Mouse (Mus musculus) MEL (cell line): ENCODE measurements around the gene Pfkm. TPM values are rescaled to one million over a fixed set of nuclear protein-coding genes. Genes with fewer than 3 reads are reported as not detected.
A peak's percentile ranks its signal among the peaks of the same experiment; 100 is the strongest.

ENCODE experiments used
- DNase-seq: peaks from one replicate; pipeline ENCODE4 v3.0.0; 2011; ENCODE audit warnings: low read depth, low spot score
- H3K27ac ChIP-seq: 2 replicates; pipeline ENCODE4 v1.5.1; 2012; ENCODE audit warnings: low read depth, mild to moderate bottlenecking, control low read depth, low read length, moderate library complexity; ENCODE audit not compliant: control insufficient read depth
- H3K27me3 ChIP-seq, 2 experiments: fragments of 150-350 bp in 1 of 2; sonication (generic) in 1 of 2; 2 replicates each; pipeline ENCODE4 v1.6.1; 2012; ENCODE audit warnings: low read length in 2 of 2, mild to moderate bottlenecking in 2 of 2, improper control_type of control experiment in 1 of 2, moderate library complexity in 1 of 2; ENCODE audit not compliant: insufficient read depth in 2 of 2, control insufficient read depth in 1 of 2
- H3K36me3 ChIP-seq, 2 experiments: 2 replicates each; pipeline ENCODE4 v1.6.1; 2012 to 2014; ENCODE audit warnings: low read length in 2 of 2, improper control_type of control experiment in 1 of 2, inconsistent platforms in 1 of 2, mild to moderate bottlenecking in 1 of 2; ENCODE audit not compliant: insufficient read depth in 2 of 2, control insufficient read depth in 1 of 2
- H3K4me1 ChIP-seq, 2 experiments: fragments of 150-350 bp in 1 of 2; sonication (generic) in 1 of 2; 2 replicates each; pipeline ENCODE4 v1.6.1; 2012; ENCODE audit warnings: low read length in 2 of 2, improper control_type of control experiment in 1 of 2, mild to moderate bottlenecking in 1 of 2; ENCODE audit not compliant: insufficient read depth in 2 of 2, control insufficient read depth in 1 of 2
- H3K4me3 ChIP-seq, 2 experiments: fragments of 150-350 bp in 1 of 2; sonication (generic) in 1 of 2; 2 replicates each; pipeline ENCODE4 v1.5.1; 2012; ENCODE audit warnings: low read depth in 2 of 2, low read length in 2 of 2, mild to moderate bottlenecking in 2 of 2, moderate library complexity in 2 of 2, control low read depth in 1 of 2, improper control_type of control experiment in 1 of 2; ENCODE audit not compliant: control insufficient read depth in 1 of 2, insufficient read depth in 1 of 2
- H3K79me2 ChIP-seq: 2 replicates; pipeline ENCODE4 v1.6.1; 2012; ENCODE audit warnings: mild to moderate bottlenecking, low read length, moderate library complexity; ENCODE audit not compliant: control insufficient read depth, poor library complexity, insufficient read depth
- H3K9ac ChIP-seq: 2 replicates; pipeline ENCODE4 v1.6.1; 2012; ENCODE audit warnings: low read depth, mild to moderate bottlenecking, control low read depth, low read length, moderate library complexity; ENCODE audit not compliant: control insufficient read depth, poor library complexity, severe bottlenecking
- H3K9me3 ChIP-seq: fragments of 150-350 bp; sonication (generic); replicated peaks from 2 replicates; pipeline ENCODE4 v1.6.1; 2012; ENCODE audit warnings: mild to moderate bottlenecking, low read length, improper control_type of control experiment, moderate library complexity; ENCODE audit not compliant: insufficient read depth
- BHLHE40 ChIP-seq: IDR thresholded peaks from 2 replicates; pipeline ENCODE4 v1.6.1; 2012; ENCODE audit warnings: low read depth, mild to moderate bottlenecking, inconsistent platforms, low read length, improper control_type of control experiment, borderline replicate concordance
- CHD2 ChIP-seq: IDR thresholded peaks from 2 replicates; pipeline ENCODE4 v1.6.1; 2011; ENCODE audit warnings: low read length, improper control_type of control experiment
- GABPA ChIP-seq: IDR thresholded peaks from 2 replicates; pipeline ENCODE4 v1.6.1; 2012; ENCODE audit warnings: low read depth, mild to moderate bottlenecking, inconsistent platforms, low read length, improper control_type of control experiment, moderate library complexity
- GATA1 ChIP-seq: IDR thresholded peaks from 2 replicates; pipeline ENCODE4 v1.6.1; 2011; ENCODE audit warnings: low read depth, low read length, improper control_type of control experiment
- KAT2A ChIP-seq: conservative IDR thresholded peaks from 2 replicates; pipeline ENCODE4 v1.6.1; 2012; ENCODE audit warnings: low read depth, low read length, improper control_type of control experiment, inconsistent platforms
- MXI1 ChIP-seq: IDR thresholded peaks from 2 replicates; pipeline ENCODE4 v1.6.1; 2011; ENCODE audit warnings: mild to moderate bottlenecking, low read depth, low read length, improper control_type of control experiment
- MYB ChIP-seq: IDR thresholded peaks from 2 replicates; pipeline ENCODE4 v1.6.1; 2011; ENCODE audit warnings: mild to moderate bottlenecking, low read depth, low read length, improper control_type of control experiment
- NRF1 ChIP-seq: IDR thresholded peaks from 2 replicates; pipeline ENCODE4 v1.6.1; 2014; ENCODE audit warnings: low read depth, mild to moderate bottlenecking, inconsistent platforms, low read length, improper control_type of control experiment, moderate library complexity; ENCODE audit not compliant: poor library complexity, insufficient read depth, severe bottlenecking
- POLR2A ChIP-seq, 2 experiments: IDR thresholded peaks; 2 replicates each; pipeline ENCODE4 v1.6.1; 2011 to 2012; ENCODE audit warnings: low read length in 2 of 2, mild to moderate bottlenecking in 2 of 2, control low read depth in 1 of 2, improper control_type of control experiment in 1 of 2, low read depth in 1 of 2, moderate library complexity in 1 of 2; ENCODE audit not compliant: control insufficient read depth in 1 of 2, insufficient read depth in 1 of 2, poor library complexity in 1 of 2
- POLR2AphosphoS2 ChIP-seq: IDR thresholded peaks from 2 replicates; pipeline ENCODE4 v1.6.1; 2011; ENCODE audit warnings: low read length, improper control_type of control experiment
- SIN3A ChIP-seq: IDR thresholded peaks from 2 replicates; pipeline ENCODE4 v1.6.1; 2012; ENCODE audit warnings: low read length, improper control_type of control experiment, inconsistent platforms
- TBP ChIP-seq: IDR thresholded peaks from 2 replicates; pipeline ENCODE4 v1.8.0; 2011; ENCODE audit warnings: low read depth, low read length, improper control_type of control experiment
- TCF12 ChIP-seq: IDR thresholded peaks from 2 replicates; pipeline ENCODE4 v1.6.1; 2014; ENCODE audit warnings: low read depth, mild to moderate bottlenecking, inconsistent platforms, low read length, improper control_type of control experiment, moderate library complexity
- UBTF ChIP-seq: IDR thresholded peaks from 2 replicates; pipeline ENCODE4 v1.6.1; 2012; ENCODE audit warnings: low read depth, mild to moderate bottlenecking, inconsistent platforms, low read length, improper control_type of control experiment, moderate library complexity, borderline replicate concordance; ENCODE audit not compliant: insufficient read depth
- USF1 ChIP-seq: IDR thresholded peaks from 2 replicates; pipeline ENCODE4 v1.6.1; 2014; ENCODE audit warnings: low read depth, mild to moderate bottlenecking, inconsistent platforms, low read length, improper control_type of control experiment, moderate library complexity
- ZC3H11A ChIP-seq: IDR thresholded peaks from 2 replicates; pipeline ENCODE4 v1.6.1; 2012; ENCODE audit warnings: low read depth, mild to moderate bottlenecking, inconsistent platforms, low read length, improper control_type of control experiment
- ZKSCAN1 ChIP-seq: IDR thresholded peaks from 2 replicates; pipeline ENCODE4 v1.6.1; 2012; ENCODE audit warnings: low read depth, mild to moderate bottlenecking, inconsistent platforms, low read length, improper control_type of control experiment, moderate library complexity
- ZMIZ1 ChIP-seq: IDR thresholded peaks from 2 replicates; pipeline ENCODE4 v1.6.1; 2012; ENCODE audit warnings: low read depth, mild to moderate bottlenecking, inconsistent platforms, low read length, improper control_type of control experiment, moderate library complexity
- polyA plus RNA-seq, 2 experiments: library from polyadenylated mRNA; stranded (reverse) in 1 of 2; unstranded in 1 of 2; fragments of >175 nt in 1 of 2; fragments of >200 nt in 1 of 2; gene quantifications; 2 replicates each; pipeline versions ENCODE4 v1.2.1 to v1.2.4; 2012; ENCODE audit warnings: low replicate concordance in 2 of 2, low read depth in 1 of 2; ENCODE audit not compliant: insufficient read length in 2 of 2, insufficient read depth in 1 of 2, missing spikeins in 1 of 2
- total RNA-seq: library from RNA; depleted of rRNA; stranded (reverse); fragments of 300-350 nt; gene quantifications from 2 replicates; pipeline ENCODE4 v1.2.3, GENCODE M21; 2012

Gene Pfkm
- total and polyA plus RNA-seq, 3 experiments, result 125 to 150 TPM; not detected in 1

- TF ChIP-seq TBP (peak; percentile 84; the same call in 1 of the 2 replicates), MXI1 (peak; percentile 92), POLR2A (IDR thresholded peaks at IDR 0.05; ENCODE audit: control insufficient read depth in 1 of 2, insufficient read depth in 1 of 2, low read depth in 1 of 2, low read length in 2 of 2, poor library complexity in 1 of 2) (peak; percentile 57 to 76), POLR2AphosphoS2 (peak; percentile 60; the same call in 1 of the 2 replicates), TCF12 (peak; percentile 46), ZMIZ1 (peak; percentile 36; the same call in 1 of the 2 replicates), GABPA (peak; percentile 34; the same call in 1 of the 2 replicates), UBTF (no peak), CHD2 (peak; percentile 80), GATA1 (no peak)
These were observed 16.1 kb downstream of the Pfkm start (continued) for GRCm38 (mm10) chr15:98108297-98109152.

GRCm38 (mm10) chr15:98111791-98112190 is 19.4 kb downstream of the Pfkm start:
- peak; percentile 87 for DNase-seq
- H3K4me3 ChIP-seq, result no peak overlapping the region
- H3K79me2 ChIP-seq, result peaks cover 9% of the 10 kb centered on the region
- TF ChIP-seq MYB (no peak), USF1 (peak; percentile 41; the same call in 1 of the 2 replicates)
- H3K27me3 ChIP-seq, result no peaks in the 10 kb centered on the region
- peaks cover 53 to 56% of the 10 kb centered on the region in 2 experiments for H3K4me1 ChIP-seq
- no peak overlapping the region for H3K27ac ChIP-seq
- peaks cover 8 to 47% of the 10 kb centered on the region in 2 experiments for H3K36me3 ChIP-seq
- H3K9ac ChIP-seq, result no peak overlapping the region
- no peaks in the 10 kb centered on the region for H3K9me3 ChIP-seq

- Histone ChIP-seq H3K9ac (no peak overlapping the region), H3K4me1 (peaks cover 37 to 42% of the 10 kb centered on the region in 2 experiments)
These were observed 21.9 kb downstream of the Pfkm start for GRCm38 (mm10) chr15:98114098-98114851.

More at GRCm38 (mm10) chr15:98114098-98114851, 21.9 kb downstream of the Pfkm start:
- no peaks in the 10 kb centered on the region for H3K9me3 ChIP-seq
- no peak overlapping the region for H3K27ac ChIP-seq
- DNase-seq, result no peak
- no peaks in the 10 kb centered on the region for H3K27me3 ChIP-seq
- TF ChIP-seq SIN3A (no peak), ZC3H11A (no peak), CHD2 (no peak), POLR2AphosphoS2 (no peak), KAT2A (no peak), USF1 (no peak), NRF1 (no peak), GABPA (no peak), ZKSCAN1 (no peak), ZMIZ1 (no peak), BHLHE40 (no peak)
- no peak overlapping the region for H3K4me3 ChIP-seq
- peaks cover 25 to 37% of the 10 kb centered on the region in 2 experiments for H3K36me3 ChIP-seq
- peaks cover 5% of the 10 kb centered on the region; the same call in 1 of the 2 replicates for H3K79me2 ChIP-seq
